Mouse (Mus musculus): Measurements from ENCODE around the gene Lyrm7. TPM values are rescaled to one million over a fixed set of nuclear protein-coding genes. Genes with fewer than 3 reads are reported as not detected.
A peak's percentile ranks its signal among the peaks of the same experiment; 100 is the strongest.

Lyrm7 gene
- polyA plus RNA-seq, 2 experiments: 8.2 to 10.8 TPM

DNA sequence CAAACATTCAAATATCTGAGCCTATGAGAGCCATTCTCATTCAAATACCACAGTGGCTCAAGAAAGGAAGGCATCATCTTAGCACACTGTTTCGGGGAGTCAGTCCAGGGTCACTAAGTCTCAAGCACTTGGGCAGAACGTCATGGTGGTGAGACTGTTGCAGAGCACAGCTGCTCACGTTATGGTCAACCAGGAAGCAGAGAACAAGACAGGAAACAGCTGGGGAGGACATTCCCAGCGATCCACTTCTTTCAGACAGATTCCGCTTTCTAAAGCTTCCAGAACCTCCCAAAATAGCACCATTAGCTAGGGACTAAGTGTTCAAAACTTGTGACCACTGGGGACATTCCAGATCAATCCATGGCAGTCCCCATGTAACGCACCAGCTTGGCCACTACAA is 27.2 kb upstream of the Lyrm7 start:
- Histone ChIP-seq H3K36me3 (ENCODE audit: control insufficient read depth, insufficient read depth, low read length) (no peaks in the 10 kb centered on the region), H3K9me3 (ENCODE audit: control insufficient read depth, low read length) (no peaks in the 10 kb centered on the region), H3K4me1 (ENCODE audit: control insufficient read depth, insufficient read depth, low read length) (peaks cover 8% of the 10 kb centered on the region), H3K27me3 (ENCODE audit: control insufficient read depth, insufficient read depth, low read length) (no peaks in the 10 kb centered on the region), H3K9ac (ENCODE audit: low read depth, low read length, severe bottlenecking) (no peak overlapping the region), H3K4me2 (replicated peaks; ENCODE audit: low read depth, low read length, severe bottlenecking) (no peak overlapping the region), H3K27ac (replicated peaks; ENCODE audit: low read depth, low read length) (no peak overlapping the region), H3K4me3 (replicated peaks; ENCODE audit: low read length) (no peak overlapping the region)
- no peak for ATAC-seq (ENCODE audit: low FRiP score, low read depth)
- 76% methylated on average over 6 of the region's 6 CpGs for WGBS
- TF ChIP-seq POLR2A (IDR thresholded peaks at IDR 0.05; ENCODE audit: borderline replicate concordance, extremely low read depth, insufficient read depth, insufficient read length): no peak
- DNase-seq (ENCODE audit: low spot score): no peak

DNA sequence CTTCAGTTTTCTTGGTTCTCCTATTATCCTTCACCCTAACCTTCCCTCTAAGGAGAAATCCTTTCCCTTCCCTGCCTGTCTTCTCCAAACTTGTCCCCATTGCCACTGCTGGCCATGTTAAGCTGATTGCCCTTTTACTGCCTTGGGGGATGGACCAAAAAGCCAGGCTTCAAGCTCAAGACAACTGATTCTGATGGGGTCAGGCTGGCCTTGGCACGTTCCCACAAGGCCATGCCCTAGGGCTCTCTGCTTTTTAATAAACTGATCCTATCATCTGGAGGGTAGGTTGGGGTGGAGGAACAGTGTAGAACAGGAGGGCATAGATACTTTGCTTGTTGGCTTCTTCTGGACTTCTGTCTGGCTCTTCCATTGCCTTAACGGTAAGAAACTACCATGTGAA is 24.7 kb upstream of the Lyrm7 start:
- H3K36me3 ChIP-seq (ENCODE audit: control insufficient read depth, insufficient read depth, low read length): no peaks in the 10 kb centered on the region
- H3K4me1 ChIP-seq (ENCODE audit: control insufficient read depth, insufficient read depth, low read length): peaks cover 11% of the 10 kb centered on the region
- 74% methylated on average over 2 of the region's 2 CpGs for WGBS
- H3K4me2 ChIP-seq (replicated peaks; ENCODE audit: low read depth, low read length, severe bottlenecking): no peak overlapping the region
- H3K27ac ChIP-seq (replicated peaks; ENCODE audit: low read depth, low read length): no peak overlapping the region
- DNase-seq (ENCODE audit: low spot score) (no peak), ATAC-seq (ENCODE audit: low FRiP score, low read depth) (no peak)
- H3K9ac ChIP-seq (ENCODE audit: low read depth, low read length, severe bottlenecking): no peak overlapping the region
- no peak overlapping the region for H3K4me3 ChIP-seq (replicated peaks; ENCODE audit: low read length)
- no peak for TF ChIP-seq POLR2A (IDR thresholded peaks at IDR 0.05; ENCODE audit: borderline replicate concordance, extremely low read depth, insufficient read depth, insufficient read length)
- no peaks in the 10 kb centered on the region for H3K27me3 ChIP-seq (ENCODE audit: control insufficient read depth, insufficient read depth, low read length)
- no peaks in the 10 kb centered on the region for H3K9me3 ChIP-seq (ENCODE audit: control insufficient read depth, low read length)

DNA sequence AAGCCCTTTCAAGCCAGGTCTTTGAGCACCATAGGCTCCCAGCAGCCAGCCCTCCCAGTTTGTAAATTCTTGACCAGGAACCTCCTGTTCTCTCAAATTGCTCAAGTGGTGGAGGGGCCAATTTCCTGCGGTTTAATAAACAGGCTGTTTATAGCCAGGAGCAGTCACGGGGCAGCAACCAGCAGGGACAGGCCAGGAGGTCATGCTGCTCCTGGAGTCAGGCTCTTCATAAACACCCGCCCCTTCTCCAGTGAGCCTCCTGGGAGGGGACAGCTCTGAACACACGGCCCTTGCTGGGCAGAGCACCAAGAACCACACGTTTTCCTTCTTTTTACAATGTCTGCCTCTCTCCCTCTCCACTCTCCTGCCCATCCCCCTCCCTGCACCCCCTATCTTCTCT is 24.2 kb upstream of the Lyrm7 start:
- no peak for TF ChIP-seq POLR2A (IDR thresholded peaks at IDR 0.05; ENCODE audit: borderline replicate concordance, extremely low read depth, insufficient read depth, insufficient read length)
- Histone ChIP-seq H3K9ac (ENCODE audit: low read depth, low read length, severe bottlenecking) (no peak overlapping the region), H3K4me3 (replicated peaks; ENCODE audit: low read length) (no peak overlapping the region), H3K36me3 (ENCODE audit: control insufficient read depth, insufficient read depth, low read length) (no peaks in the 10 kb centered on the region), H3K9me3 (ENCODE audit: control insufficient read depth, low read length) (no peaks in the 10 kb centered on the region), H3K27ac (replicated peaks; ENCODE audit: low read depth, low read length) (no peak overlapping the region), H3K4me2 (replicated peaks; ENCODE audit: low read depth, low read length, severe bottlenecking) (no peak overlapping the region), H3K4me1 (ENCODE audit: control insufficient read depth, insufficient read depth, low read length) (peaks cover 11% of the 10 kb centered on the region), H3K27me3 (ENCODE audit: control insufficient read depth, insufficient read depth, low read length) (no peaks in the 10 kb centered on the region)
- ATAC-seq (ENCODE audit: low FRiP score, low read depth): no peak
- DNase-seq (ENCODE audit: low spot score): peak; percentile 29
- 4% methylated on average over 4 of the region's 5 CpGs for WGBS

DNA sequence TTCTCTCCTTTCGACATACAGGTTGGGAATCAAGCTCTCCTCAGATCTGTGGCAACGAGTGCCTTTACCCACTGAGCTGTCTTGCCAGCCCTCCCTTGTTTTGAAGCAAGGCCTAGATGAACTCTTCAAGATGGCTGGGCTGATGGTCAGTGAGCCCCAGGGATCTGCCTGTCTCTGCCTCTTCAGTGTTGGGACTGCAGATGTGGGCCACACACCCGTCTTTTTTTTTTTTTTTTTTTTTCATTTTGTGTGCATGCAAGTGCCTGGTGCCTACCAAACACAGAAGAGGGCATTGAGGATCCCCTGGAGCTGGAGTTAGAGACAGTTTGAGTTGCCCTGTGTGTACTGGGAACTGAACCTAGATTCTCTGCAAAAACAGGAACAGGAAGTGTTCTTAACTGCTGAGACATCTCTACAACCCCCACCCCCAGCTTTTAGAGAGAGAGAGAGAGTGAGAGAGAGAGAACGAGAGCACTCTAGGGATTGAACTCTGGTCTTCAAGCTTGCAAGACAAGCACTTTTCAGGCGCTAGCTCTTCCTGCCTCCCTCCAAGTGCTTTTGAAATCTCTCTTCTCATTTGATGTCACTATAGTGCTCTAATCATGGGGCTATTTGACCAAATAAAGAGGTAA is 23.6 kb upstream of the Lyrm7 start:
- Histone ChIP-seq H3K9ac (ENCODE audit: low read depth, low read length, severe bottlenecking) (no peak overlapping the region), H3K36me3 (ENCODE audit: control insufficient read depth, insufficient read depth, low read length) (no peaks in the 10 kb centered on the region), H3K27me3 (ENCODE audit: control insufficient read depth, insufficient read depth, low read length) (no peaks in the 10 kb centered on the region), H3K27ac (replicated peaks; ENCODE audit: low read depth, low read length) (no peak overlapping the region), H3K9me3 (ENCODE audit: control insufficient read depth, low read length) (no peaks in the 10 kb centered on the region), H3K4me2 (replicated peaks; ENCODE audit: low read depth, low read length, severe bottlenecking) (no peak overlapping the region), H3K4me3 (replicated peaks; ENCODE audit: low read length) (no peak overlapping the region), H3K4me1 (ENCODE audit: control insufficient read depth, insufficient read depth, low read length) (peaks cover 11% of the 10 kb centered on the region)
- no peak for DNase-seq (ENCODE audit: low spot score)
- no peak for ATAC-seq (ENCODE audit: low FRiP score, low read depth)
- no peak for TF ChIP-seq POLR2A (IDR thresholded peaks at IDR 0.05; ENCODE audit: borderline replicate concordance, extremely low read depth, insufficient read depth, insufficient read length)
- WGBS: 76% methylated on average over 5 of the region's 5 CpGs

DNA sequence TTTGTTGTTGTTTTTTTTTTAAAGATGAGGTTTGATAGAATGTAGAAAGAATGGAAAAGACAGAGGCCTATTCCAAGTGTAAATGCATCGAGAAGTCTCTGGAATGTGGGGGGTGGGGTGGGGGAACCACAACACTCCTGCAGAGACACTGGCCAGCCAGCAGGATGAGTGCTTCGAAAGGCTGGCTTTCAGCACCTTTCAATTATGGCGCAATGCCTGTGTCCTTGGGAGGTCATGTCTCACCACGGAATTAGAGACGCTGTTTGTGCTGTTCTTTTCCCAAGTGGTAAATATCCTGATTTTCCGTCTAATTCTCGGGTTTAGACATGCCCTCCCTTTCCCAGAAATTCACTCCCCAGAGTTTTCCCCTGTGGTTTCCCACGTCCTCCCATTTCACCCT is 22.0 kb upstream of the Lyrm7 start:
- no peak overlapping the region for H3K27ac ChIP-seq (replicated peaks; ENCODE audit: low read depth, low read length)
- H3K4me3 ChIP-seq (replicated peaks; ENCODE audit: low read length): no peak overlapping the region
- DNase-seq (ENCODE audit: low spot score): peak; percentile 20
- H3K4me1 ChIP-seq (ENCODE audit: control insufficient read depth, insufficient read depth, low read length): peaks cover 11% of the 10 kb centered on the region
- ATAC-seq (ENCODE audit: low FRiP score, low read depth): no peak
- no peak for TF ChIP-seq POLR2A (IDR thresholded peaks at IDR 0.05; ENCODE audit: borderline replicate concordance, extremely low read depth, insufficient read depth, insufficient read length)
- H3K4me2 ChIP-seq (replicated peaks; ENCODE audit: low read depth, low read length, severe bottlenecking): no peak overlapping the region
- H3K36me3 ChIP-seq (ENCODE audit: control insufficient read depth, insufficient read depth, low read length): no peaks in the 10 kb centered on the region
- no peak overlapping the region for H3K9ac ChIP-seq (ENCODE audit: low read depth, low read length, severe bottlenecking)
- 27% methylated on average over 8 of the region's 8 CpGs for WGBS
- no peaks in the 10 kb centered on the region for H3K9me3 ChIP-seq (ENCODE audit: control insufficient read depth, low read length)
- H3K27me3 ChIP-seq (ENCODE audit: control insufficient read depth, insufficient read depth, low read length): no peaks in the 10 kb centered on the region

Data from limb, embryonic 14.5 days (tissue).